Mouse (Mus musculus): Measurements from ENCODE around the gene Rgl2.

DNA sequence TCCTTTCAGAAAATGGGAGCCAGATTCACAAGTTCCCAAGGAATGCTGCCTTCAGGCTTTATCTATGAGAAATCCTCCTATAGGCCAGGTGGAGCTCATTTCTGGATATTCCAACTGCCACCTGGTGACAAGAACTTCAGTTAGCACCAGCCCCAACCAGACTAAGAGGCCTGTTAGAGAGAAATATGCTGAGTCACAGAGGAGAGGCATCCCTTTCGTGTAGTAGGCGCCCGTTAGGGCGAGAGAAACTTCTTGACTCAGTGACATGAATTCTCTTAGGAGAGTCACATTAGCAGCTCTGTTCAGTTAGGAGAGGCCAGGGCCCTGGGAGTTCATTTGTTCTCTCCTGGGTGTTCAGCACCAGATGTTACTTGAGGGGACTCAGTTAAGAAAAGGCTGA, 29.7 kb upstream of the Rgl2 start:
- no peak for TF ChIP-seq POLR2A (IDR thresholded peaks at IDR 0.05; ENCODE audit: insufficient read length, low read depth)
- TF ChIP-seq POLR2AphosphoS2 (IDR thresholded peaks at IDR 0.05; ENCODE audit: insufficient read length, low read depth): no peak
- TF ChIP-seq E2F4 (IDR thresholded peaks at IDR 0.05; ENCODE audit: insufficient read depth): no peak
- no peak for TF ChIP-seq MYOD1 (IDR thresholded peaks at IDR 0.05; ENCODE audit: control insufficient read depth in 1 of 3, insufficient read length in 2 of 3, low read depth in 2 of 3)
- TF ChIP-seq USF1 (IDR thresholded peaks at IDR 0.05; ENCODE audit: low read depth): no peak
- TF ChIP-seq MAX (IDR thresholded peaks at IDR 0.05; ENCODE audit: low read depth): no peak
- no peak for TF ChIP-seq MYOG (IDR thresholded peaks at IDR 0.05; ENCODE audit: control insufficient read depth in 1 of 3, insufficient read depth in 1 of 3, insufficient read length in 2 of 3, low read depth in 2 of 3)
- no peak for TF ChIP-seq CEBPB (IDR thresholded peaks at IDR 0.05; ENCODE audit: insufficient read depth, poor library complexity, severe bottlenecking)
- no peak for TF ChIP-seq TCF12 (IDR thresholded peaks at IDR 0.05; ENCODE audit: insufficient read depth, poor library complexity, severe bottlenecking)

Measured in myocyte (in vitro differentiated cells).